Mouse (Mus musculus) hindlimb bud, embryonic 11.5 days (tissue): ENCODE results near the gene Sec61a2.

ENCODE experiments used
- DNase-seq: peaks from one replicate; pipeline ENCODE4 v3.0.0-alpha.2; 2012; ENCODE audit warnings: low read depth, low spot score; ENCODE audit errors: extremely low spot score

Sec61a2 gene

GRCm38 (mm10) chr2:5894843-5895570 is at the start of gene Sec61a2:
Sec61a2 (minus strand) TSS chr2:5895432.
- peak; percentile 80 for DNase-seq

GRCm38 (mm10) chr2:5943071-5943470 is 47.8 kb upstream of the Sec61a2 start:
- DNase-seq = no peak

GRCm38 (mm10) chr2:5942416-5943032 is 47.3 kb upstream of the Sec61a2 start, which contains the start of gene Dhtkd1:
Dhtkd1 (minus strand) TSS chr2:5942792.
- peak; percentile 24 for DNase-seq

- DNase-seq = no peak
Measured at GRCm38 (mm10) chr2:5941861-5942415, 46.7 kb upstream of the Sec61a2 start.

- no peak for DNase-seq
Measured at GRCm38 (mm10) chr2:5940936-5941335, 45.7 kb upstream of the Sec61a2 start.

GRCm38 (mm10) chr2:5939911-5940310 is 44.7 kb upstream of the Sec61a2 start:
- no peak for DNase-seq

- DNase-seq = no peak
Measured at GRCm38 (mm10) chr2:5939319-5939718, 44.1 kb upstream of the Sec61a2 start.

GRCm38 (mm10) chr2:5936550-5936949 is 41.3 kb upstream of the Sec61a2 start:
- no peak for DNase-seq

- no peak for DNase-seq
Measured at GRCm38 (mm10) chr2:5936068-5936467, 40.8 kb upstream of the Sec61a2 start.

GRCm38 (mm10) chr2:5934936-5935335 is 39.7 kb upstream of the Sec61a2 start:
- DNase-seq = no peak

GRCm38 (mm10) chr2:5931938-5932337 is 36.7 kb upstream of the Sec61a2 start:
- no peak for DNase-seq

- no peak for DNase-seq
Measured at GRCm38 (mm10) chr2:5930291-5931054, 35.2 kb upstream of the Sec61a2 start.

- DNase-seq = no peak
Measured at GRCm38 (mm10) chr2:5929793-5930192, 34.6 kb upstream of the Sec61a2 start.

- DNase-seq = no peak
Measured at GRCm38 (mm10) chr2:5927481-5927880, 32.2 kb upstream of the Sec61a2 start.

- DNase-seq = no peak
Measured at GRCm38 (mm10) chr2:5923786-5924185, 28.6 kb upstream of the Sec61a2 start.

- DNase-seq = no peak
Measured at GRCm38 (mm10) chr2:5922823-5923222, 27.6 kb upstream of the Sec61a2 start.

- no peak for DNase-seq
Measured at GRCm38 (mm10) chr2:5911282-5911965, 16.2 kb upstream of the Sec61a2 start.

- no peak for DNase-seq
Measured at GRCm38 (mm10) chr2:5906625-5907024, 11.4 kb upstream of the Sec61a2 start.

- no peak for DNase-seq
Measured at GRCm38 (mm10) chr2:5906092-5906491, 10.9 kb upstream of the Sec61a2 start.

GRCm38 (mm10) chr2:5900145-5900544 is 4.9 kb upstream of the Sec61a2 start:
- no peak for DNase-seq

- peak; percentile 6 for DNase-seq
Measured at GRCm38 (mm10) chr2:5894296-5894695, 936 bp downstream of the Sec61a2 start.
